Mouse (Mus musculus): Measurements from ENCODE around the gene Kdm5c. TPM values are rescaled to one million over a fixed set of nuclear protein-coding genes. Genes with fewer than 3 reads are reported as not detected.

The Kdm5c gene
- polyA plus RNA-seq (2015; fragmentation: Nextera tagmentation; extraction: Ambion mirVana) = 15.4 and 17.0 TPM in 2 replicates

GRCm38 (mm10) chrX:152232781-152233763 lies at the start of gene Kdm5c:
TSS of gene Kdm5c (plus strand) at chrX:152233020.

Other genes starting within 250 kb of the Kdm5c start
- gene Hsd17b10, start 231.2 kb upstream of the Kdm5c start, polyA plus RNA-seq (2015; fragmentation: Nextera tagmentation; extraction: Ambion mirVana) = 72.2 and 79.0 TPM in 2 replicates
- 3.1 and 3.6 TPM in 2 replicates for gene Ribc1, start 216.7 kb upstream of the Kdm5c start, polyA plus RNA-seq (2015; fragmentation: Nextera tagmentation; extraction: Ambion mirVana)
- gene Smc1a, start 216.6 kb upstream of the Kdm5c start, polyA plus RNA-seq (2015; fragmentation: Nextera tagmentation; extraction: Ambion mirVana) = 71.4 and 76.8 TPM in 2 replicates
- gene Iqsec2, start 88.8 kb upstream of the Kdm5c start, polyA plus RNA-seq (2015; fragmentation: Nextera tagmentation; extraction: Ambion mirVana) = 1.5 and 1.9 TPM in 2 replicates
- gene Kantr, start 94.5 kb downstream of the Kdm5c start, polyA plus RNA-seq (2015; fragmentation: Nextera tagmentation; extraction: Ambion mirVana) = 7.4 and 8.0 TPM in 2 replicates
- gene Tspyl2, start 109.4 kb downstream of the Kdm5c start, polyA plus RNA-seq (2015; fragmentation: Nextera tagmentation; extraction: Ambion mirVana) = 7.7 and 8.2 TPM in 2 replicates
- 0.22 and 0.46 TPM in 2 replicates for gene Gpr173, start 135.7 kb downstream of the Kdm5c start, polyA plus RNA-seq (2015; fragmentation: Nextera tagmentation; extraction: Ambion mirVana)